In genomic region chr2:155237276-155237675, GRCm38 (mm10) we compare ENCODE assay signal across 8 mouse cellular contexts. TPM values are rescaled to one million over a fixed set of nuclear protein-coding genes. Genes with fewer than 3 reads are reported as not detected.
DNase-seq lines count a peak whose midpoint lies in the region; ATAC-seq and TF ChIP-seq lines count a peak whose summit lies in the region.

No protein-coding gene starts in this region.

- H3K36me3 ChIP-seq in thymus, adult 2 months (ENCODE audit: control insufficient read depth, insufficient read depth, low read length) = no peaks in the 10 kb centered on the region
- no peaks in the 10 kb centered on the region; the same call in 1 of the 2 replicates for H3K36me3 ChIP-seq in intestine, postnatal 0 days (ENCODE audit: control insufficient read depth, insufficient read depth)
- peaks cover 3% of the 10 kb centered on the region for H3K36me3 ChIP-seq in neural tube, embryonic 15.5 days

- TF ChIP-seq POLR2A in thymus, adult 2 months (IDR thresholded peaks at IDR 0.05; ENCODE audit: control insufficient read depth, extremely low read depth, insufficient read depth, low read length, poor library complexity) = no peak

- H3K27me3 ChIP-seq in thymus, adult 2 months (ENCODE audit: control insufficient read depth, insufficient read depth, low read length) = no peaks in the 10 kb centered on the region
- H3K27me3 ChIP-seq in intestine, postnatal 0 days (replicated peaks; ENCODE audit: control insufficient read depth, insufficient read depth, low read length) = no peaks in the 10 kb centered on the region
- H3K27me3 ChIP-seq in neural tube, embryonic 15.5 days (replicated peaks) = no peaks in the 10 kb centered on the region

- peak overlapping the region; percentile 71 for H3K4me2 ChIP-seq in intestine, postnatal 0 days (replicated peaks; ENCODE audit: low read depth)
- H3K4me2 ChIP-seq in neural tube, embryonic 15.5 days = peak overlapping the region; percentile 92

- H3K4me3 ChIP-seq in thymus, adult 2 months (ENCODE audit: control insufficient read depth, insufficient read depth, low read length) = peak overlapping the region; percentile 31
- peak overlapping the region; percentile 94 for H3K4me3 ChIP-seq in intestine, postnatal 0 days (ENCODE audit: low read depth, low read length)
- H3K4me3 ChIP-seq in neural tube, embryonic 15.5 days (replicated peaks) = peak overlapping the region; percentile 90

- no peak for ATAC-seq in intestine, postnatal 0 days
- ATAC-seq in neural tube, embryonic 15.5 days (ENCODE audit: low FRiP score) = no peak

- DNase-seq in adrenal gland, postnatal 14 days = peak; percentile 27
- no peak for DNase-seq in adrenal gland, postnatal 25 days
- peak; percentile 6 for DNase-seq in thymus, adult 2 months
- DNase-seq in thymus, adult 18-20 months = no peak
- no peak for DNase-seq in cerebellum, postnatal 14 days
- no peak for DNase-seq in spleen, adult 18-20 months

- peak overlapping the region; percentile 88 for H3K9ac ChIP-seq in intestine, postnatal 0 days (ENCODE audit: low read depth, low read length)
- H3K9ac ChIP-seq in neural tube, embryonic 15.5 days (replicated peaks) = peak overlapping the region; percentile 80

- no peak overlapping the region for H3K27ac ChIP-seq in thymus, adult 2 months (ENCODE audit: control insufficient read depth, insufficient read depth, low read length)
- peak overlapping the region; percentile 77; the same call in 1 of the 2 replicates for H3K27ac ChIP-seq in intestine, postnatal 0 days (ENCODE audit: low read depth, low read length)
- H3K27ac ChIP-seq in neural tube, embryonic 15.5 days (replicated peaks) = peak overlapping the region; percentile 86; the same call in 1 of the 2 replicates

- H3K4me1 ChIP-seq in thymus, adult 2 months (replicated peaks; ENCODE audit: control insufficient read depth, insufficient read depth, low read length) = peaks cover 13% of the 10 kb centered on the region
- peaks cover 11% of the 10 kb centered on the region for H3K4me1 ChIP-seq in intestine, postnatal 0 days (replicated peaks; ENCODE audit: control insufficient read depth, insufficient read depth, low read length)
- H3K4me1 ChIP-seq in neural tube, embryonic 15.5 days = peaks cover 32% of the 10 kb centered on the region

- H3K9me3 ChIP-seq in intestine, postnatal 0 days (ENCODE audit: control insufficient read depth) = no peaks in the 10 kb centered on the region
- no peaks in the 10 kb centered on the region for H3K9me3 ChIP-seq in neural tube, embryonic 15.5 days (replicated peaks)

- TF ChIP-seq CTCF in thymus, adult 2 months (IDR thresholded peaks at IDR 0.05; ENCODE audit: borderline replicate concordance, control insufficient read depth, extremely low read depth, insufficient read depth, low read length, poor library complexity) = no peak
- TF ChIP-seq CTCF in intestine, postnatal 0 days (IDR thresholded peaks at IDR 0.05; ENCODE audit: low read depth) = no peak

- WGBS in thymus, adult 2 months = 2% methylated on average over 4 of the region's 4 CpGs
- 5% methylated on average over 4 of the region's 4 CpGs for WGBS in intestine, postnatal 0 days
- WGBS in neural tube, embryonic 15.5 days = 20% methylated on average over 4 of the region's 4 CpGs

RNA-seq across cellular contexts. Expression of gene Dynlrb1, which starts 0.9 kb away (rescaled TPM):
- 357 and 369 TPM in 2 replicates for total RNA-seq in adrenal gland, postnatal 14 days (2021)
- 391 and 422 TPM in 2 replicates for total RNA-seq in adrenal gland, postnatal 25 days (2021)
- polyA plus RNA-seq in thymus, adult 2 months (2012; rRNA removed) = 277 and 303 TPM in 2 replicates
- polyA plus RNA-seq in intestine, postnatal 0 days (2015; fragmentation: Nextera tagmentation; extraction: Ambion mirVana) = 327 and 342 TPM in 2 replicates
- polyA plus RNA-seq in neural tube, embryonic 15.5 days (2015; fragmentation: Nextera tagmentation; extraction: Ambion mirVana) = 675 and 765 TPM in 2 replicates

RNA-seq across cellular contexts. Expression of gene Map1lc3a, which starts 38.8 kb away (rescaled TPM):
- total RNA-seq in adrenal gland, postnatal 14 days (2021) = 575 and 582 TPM in 2 replicates
- 818 and 895 TPM in 2 replicates for total RNA-seq in adrenal gland, postnatal 25 days (2021)
- 159 and 161 TPM in 2 replicates for polyA plus RNA-seq in thymus, adult 2 months (2012; rRNA removed)
- 158 and 168 TPM in 2 replicates for polyA plus RNA-seq in intestine, postnatal 0 days (2015; fragmentation: Nextera tagmentation; extraction: Ambion mirVana)
- polyA plus RNA-seq in neural tube, embryonic 15.5 days (2015; fragmentation: Nextera tagmentation; extraction: Ambion mirVana) = 588 and 743 TPM in 2 replicates

Comparison
In these comparisons a context has a peak if more than half of its experiments do, and no peak if none do; other contexts are left out.
1. DNase-seq: peak in adrenal gland, postnatal 14 days (single experiment) and thymus, adult 2 months (single experiment); none in adrenal gland, postnatal 25 days (single experiment), thymus, adult 18-20 months (0 of 2), cerebellum, postnatal 14 days (0 of 2) and spleen, adult 18-20 months (0 of 2).
2. H3K4me3 ChIP-seq: peak in every context shown above with its lines; median percentile 94 in intestine, postnatal 0 days; 90 in neural tube, embryonic 15.5 days; 31 in thymus, adult 2 months.